Mouse (Mus musculus): ENCODE data around the gene Ppp1r9b.

DNA sequence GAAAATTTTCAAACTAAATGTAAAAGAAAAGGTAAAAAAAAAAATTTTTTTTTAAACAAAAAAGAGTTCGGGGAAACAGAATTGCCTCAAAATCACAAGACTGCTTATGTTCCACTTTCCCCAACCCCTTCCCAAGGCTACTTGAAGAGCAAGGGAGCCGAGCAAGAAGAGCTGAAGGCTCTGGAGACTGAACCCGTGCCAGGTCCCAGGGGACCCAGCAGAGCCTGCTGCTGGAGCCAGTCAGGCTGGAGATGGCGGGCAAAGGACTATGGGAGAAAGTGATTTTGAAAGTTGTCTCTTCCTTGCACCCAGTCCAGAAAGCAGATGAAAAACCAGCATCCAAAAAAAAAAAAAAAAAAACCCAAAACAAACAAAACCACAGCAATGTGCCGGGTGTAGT, 5.0 kb upstream of the Ppp1r9b start:
- no peak for TF ChIP-seq CTCF (IDR thresholded peaks at IDR 0.05)
- no peak for TF ChIP-seq EP300 (IDR thresholded peaks at IDR 0.05; ENCODE audit: insufficient read depth, low read depth, low read length)

Measured in heart, adult 2 months (tissue).